Mouse (Mus musculus): Measurements from ENCODE around the gene Tceanc2. TPM values are rescaled to one million over a fixed set of nuclear protein-coding genes. Genes with fewer than 3 reads are reported as not detected.

Tceanc2 gene
- 26.5 and 33.5 TPM in 2 replicates for polyA plus RNA-seq (2011; ENCODE audit: insufficient read depth, insufficient read length, low replicate concordance, missing spikeins)

GRCm38 (mm10) chr4:107178830-107179490 lies at the start of gene Tceanc2:
Tceanc2 (minus strand) TSS chr4:107179116.
- no peaks in the 10 kb centered on the region; the same call in 1 of the 2 replicates for H3K4me1 ChIP-seq (ENCODE audit: control insufficient read depth, insufficient read depth, low read length)
- H3K27ac ChIP-seq (ENCODE audit: control insufficient read depth, insufficient read depth, low read depth, low read length, poor library complexity) = peak within 1 kb of the TSS; percentile 99
- TF ChIP-seq CTCF (IDR thresholded peaks at IDR 0.05; ENCODE audit: control insufficient read depth, insufficient read depth, low read length) = 0 out of 2 replicates have a peak, but pooled peaks have one; percentile 1
- 0 out of 2 replicates have a peak, but pooled peaks have one; percentile 44 for TF ChIP-seq POLR2A (IDR thresholded peaks at IDR 0.05; ENCODE audit: borderline replicate concordance, control insufficient read depth, low read depth, low read length)
- 0% methylated on average over 47 of the region's 47 CpGs for WGBS
- peak within 1 kb of the TSS; percentile 98 for H3K4me3 ChIP-seq (replicated peaks; ENCODE audit: control insufficient read depth, low read depth, low read length)

- Histone ChIP-seq H3K27ac (ENCODE audit: control insufficient read depth, insufficient read depth, low read depth, low read length, poor library complexity) (no peak overlapping the region), H3K4me1 (ENCODE audit: control insufficient read depth, insufficient read depth, low read length) (no peaks in the 10 kb centered on the region; the same call in 1 of the 2 replicates), H3K4me3 (replicated peaks; ENCODE audit: control insufficient read depth, low read depth, low read length) (no peak overlapping the region)
- 17% methylated on average over 2 of the region's 2 CpGs for WGBS
- TF ChIP-seq CTCF (IDR thresholded peaks at IDR 0.05; ENCODE audit: control insufficient read depth, insufficient read depth, low read length) (no peak), POLR2A (IDR thresholded peaks at IDR 0.05; ENCODE audit: borderline replicate concordance, control insufficient read depth, low read depth, low read length) (no peak)
Measured at GRCm38 (mm10) chr4:107226313-107226712, 47.4 kb upstream of the Tceanc2 start.

GRCm38 (mm10) chr4:107223225-107224204 lies 44.6 kb upstream of the Tceanc2 start:
- Histone ChIP-seq H3K4me1 (ENCODE audit: control insufficient read depth, insufficient read depth, low read length) (no peaks in the 10 kb centered on the region; the same call in 1 of the 2 replicates), H3K4me3 (replicated peaks; ENCODE audit: control insufficient read depth, low read depth, low read length) (no peak overlapping the region), H3K27ac (ENCODE audit: control insufficient read depth, insufficient read depth, low read depth, low read length, poor library complexity) (no peak overlapping the region)
- 61% methylated on average over 11 of the region's 11 CpGs for WGBS
- no peak for TF ChIP-seq CTCF (IDR thresholded peaks at IDR 0.05; ENCODE audit: control insufficient read depth, insufficient read depth, low read length)
- no peak for TF ChIP-seq POLR2A (IDR thresholded peaks at IDR 0.05; ENCODE audit: borderline replicate concordance, control insufficient read depth, low read depth, low read length)

- 65% methylated on average over 5 of the region's 5 CpGs for WGBS
- H3K4me1 ChIP-seq (ENCODE audit: control insufficient read depth, insufficient read depth, low read length) = peaks cover 1% of the 10 kb centered on the region; the same call in 1 of the 2 replicates
- no peak for TF ChIP-seq CTCF (IDR thresholded peaks at IDR 0.05; ENCODE audit: control insufficient read depth, insufficient read depth, low read length)
- TF ChIP-seq POLR2A (IDR thresholded peaks at IDR 0.05; ENCODE audit: borderline replicate concordance, control insufficient read depth, low read depth, low read length) = no peak
- H3K4me3 ChIP-seq (replicated peaks; ENCODE audit: control insufficient read depth, low read depth, low read length) = no peak overlapping the region
- no peak overlapping the region for H3K27ac ChIP-seq (ENCODE audit: control insufficient read depth, insufficient read depth, low read depth, low read length, poor library complexity)
Measured at GRCm38 (mm10) chr4:107221524-107221923, 42.6 kb upstream of the Tceanc2 start.

- TF ChIP-seq CTCF (IDR thresholded peaks at IDR 0.05; ENCODE audit: control insufficient read depth, insufficient read depth, low read length) (peak; percentile 22; the same call in 1 of the 2 replicates), POLR2A (IDR thresholded peaks at IDR 0.05; ENCODE audit: borderline replicate concordance, control insufficient read depth, low read depth, low read length) (peak; percentile 44; the same call in 1 of the 2 replicates)
- H3K4me3 ChIP-seq (replicated peaks; ENCODE audit: control insufficient read depth, low read depth, low read length) = no peak overlapping the region
- WGBS = 59% methylated on average over 9 of the region's 9 CpGs
- peaks cover 5% of the 10 kb centered on the region for H3K4me1 ChIP-seq (ENCODE audit: control insufficient read depth, insufficient read depth, low read length)
- peak overlapping the region; percentile 46 for H3K27ac ChIP-seq (ENCODE audit: control insufficient read depth, insufficient read depth, low read depth, low read length, poor library complexity)
Measured at GRCm38 (mm10) chr4:107217574-107217973, 38.7 kb upstream of the Tceanc2 start.

GRCm38 (mm10) chr4:107213279-107214011 lies 34.5 kb upstream of the Tceanc2 start:
- Histone ChIP-seq H3K4me3 (replicated peaks; ENCODE audit: control insufficient read depth, low read depth, low read length) (no peak overlapping the region), H3K27ac (ENCODE audit: control insufficient read depth, insufficient read depth, low read depth, low read length, poor library complexity) (peak overlapping the region; percentile 12; the same call in 1 of the 2 replicates), H3K4me1 (ENCODE audit: control insufficient read depth, insufficient read depth, low read length) (peaks cover 5% of the 10 kb centered on the region)
- 35% methylated on average over 12 of the region's 12 CpGs for WGBS
- TF ChIP-seq POLR2A (IDR thresholded peaks at IDR 0.05; ENCODE audit: borderline replicate concordance, control insufficient read depth, low read depth, low read length) (no peak), CTCF (IDR thresholded peaks at IDR 0.05; ENCODE audit: control insufficient read depth, insufficient read depth, low read length) (peak; percentile 41; the same call in 1 of the 2 replicates)

GRCm38 (mm10) chr4:107211936-107212335 lies 33.0 kb upstream of the Tceanc2 start:
- Histone ChIP-seq H3K4me1 (ENCODE audit: control insufficient read depth, insufficient read depth, low read length) (peaks cover 4% of the 10 kb centered on the region), H3K4me3 (replicated peaks; ENCODE audit: control insufficient read depth, low read depth, low read length) (no peak overlapping the region), H3K27ac (ENCODE audit: control insufficient read depth, insufficient read depth, low read depth, low read length, poor library complexity) (no peak overlapping the region)
- 81% methylated on average over 5 of the region's 5 CpGs for WGBS
- no peak for TF ChIP-seq CTCF (IDR thresholded peaks at IDR 0.05; ENCODE audit: control insufficient read depth, insufficient read depth, low read length)
- no peak for TF ChIP-seq POLR2A (IDR thresholded peaks at IDR 0.05; ENCODE audit: borderline replicate concordance, control insufficient read depth, low read depth, low read length)

Data from bone marrow, adult 2 months (tissue).